Mouse (Mus musculus) G1E (cell line): ENCODE measurements at regions not wholly inside any gene's neighbourhood (a gene's known extent, or its start where the extent isn't known, plus 50 kb on each side); places are given as distances from the start of the nearest gene placed in this dataset.

ENCODE experiments used
- CTCF ChIP-seq: IDR thresholded peaks from 2 replicates; pipeline ENCODE4 v1.5.1; 2012; ENCODE audit warnings: low read depth, low read length, inconsistent platforms, mixed read lengths
- POLR2AphosphoS5 ChIP-seq: IDR thresholded peaks from 2 replicates; pipeline ENCODE4 v1.6.1; 2012; ENCODE audit warnings: low read depth, low read length, inconsistent platforms; ENCODE audit not compliant: insufficient replicate concordance
- TAL1 ChIP-seq: conservative IDR thresholded peaks from 2 replicates; pipeline ENCODE4 v1.6.1; 2012; ENCODE audit warnings: low read depth, low read length, inconsistent platforms, mixed read lengths

- no peak for TF ChIP-seq TAL1
- no peak for TF ChIP-seq CTCF
- no peak for TF ChIP-seq POLR2AphosphoS5
Measured at GRCm38 (mm10) chr3:39222059-39222458, 335.3 kb downstream of the Fat4 start.
